Mouse (Mus musculus) A20 (cell line): ENCODE measurements around the gene Pex7.
A peak's percentile ranks its signal among the peaks of the same experiment; 100 is the strongest.

ENCODE experiments used
- DNase-seq: peaks from one replicate; pipeline ENCODE4 v3.0.0-alpha.2; 2011; ENCODE audit warnings: low read depth, low spot score

Gene Pex7

GRCm38 (mm10) chr10:19907246-19907804, at the start of gene Pex7:
Gene Pex7, minus strand, starts transcription at chr10:19907689.
- peak; percentile 97 for DNase-seq

- no peak for DNase-seq
Observed at GRCm38 (mm10) chr10:19956745-19957144, 49.3 kb upstream of the Pex7 start.

DNA sequence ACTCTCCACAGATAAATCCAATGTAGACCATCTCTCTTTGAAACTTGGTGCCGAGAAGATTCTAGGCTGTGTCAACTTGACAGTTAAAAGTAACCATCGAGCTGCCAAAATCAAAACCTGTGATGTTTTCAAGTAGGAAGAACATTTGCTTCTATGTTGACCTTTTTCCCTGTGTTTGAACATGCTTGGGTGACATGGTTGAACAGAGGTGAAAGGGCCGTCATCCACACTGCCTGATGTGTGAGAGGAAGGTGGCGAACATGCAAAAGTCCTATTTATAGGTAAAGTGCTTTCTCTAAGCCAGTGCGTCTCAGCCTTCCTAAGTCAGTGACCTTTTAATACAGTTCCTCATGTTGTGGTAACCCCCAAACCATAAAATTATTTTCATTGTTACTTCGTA, 48.3 kb upstream of the Pex7 start:
- no peak for DNase-seq

GRCm38 (mm10) chr10:19954572-19954971, 47.1 kb upstream of the Pex7 start:
- no peak for DNase-seq

- no peak for DNase-seq
Observed at GRCm38 (mm10) chr10:19953032-19953761, 45.7 kb upstream of the Pex7 start.

GRCm38 (mm10) chr10:19949106-19949505, 41.6 kb upstream of the Pex7 start:
- DNase-seq, result peak; percentile 41

DNA sequence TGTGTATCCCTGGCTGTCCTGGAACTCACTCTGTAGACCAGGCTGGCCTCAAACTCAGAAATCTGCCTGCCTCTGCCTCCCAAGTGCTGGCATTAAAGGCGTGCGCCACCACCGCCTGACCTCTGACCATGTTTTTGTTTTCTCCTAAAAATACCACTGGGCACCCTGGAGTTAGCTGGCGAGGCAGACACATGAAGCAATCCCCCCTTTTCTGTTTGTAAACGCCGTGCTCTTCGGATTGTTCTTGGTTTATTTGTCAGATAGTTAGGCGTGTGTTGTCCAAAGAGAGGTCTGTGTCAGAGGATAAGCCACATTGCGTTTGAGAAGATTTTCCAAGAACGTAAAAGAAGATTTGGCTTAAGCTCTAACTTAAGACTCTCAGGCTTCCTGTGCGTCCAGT, 40.9 kb upstream of the Pex7 start:
- DNase-seq, result no peak

DNA sequence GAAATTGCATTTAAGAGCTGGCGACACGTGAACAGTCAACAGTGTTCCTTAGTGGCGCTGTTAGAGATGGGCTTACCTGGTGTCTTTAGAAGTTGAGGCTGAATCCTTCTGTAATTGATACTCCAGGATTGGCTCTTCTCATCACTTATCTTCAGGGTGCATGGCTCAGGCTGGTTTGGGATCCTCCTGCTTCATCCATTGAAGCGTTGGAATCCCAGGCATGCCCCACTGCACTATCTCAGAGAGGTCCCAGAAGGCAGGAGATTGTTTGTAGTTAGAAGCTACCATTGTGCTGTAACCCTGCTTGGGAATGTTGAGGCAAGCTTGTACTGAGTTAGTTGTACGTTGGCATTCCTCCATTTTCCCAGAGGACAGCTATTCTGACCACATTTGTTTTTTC, 40.4 kb upstream of the Pex7 start:
- no peak for DNase-seq

GRCm38 (mm10) chr10:19947441-19947840, 40.0 kb upstream of the Pex7 start:
- no peak for DNase-seq

DNA sequence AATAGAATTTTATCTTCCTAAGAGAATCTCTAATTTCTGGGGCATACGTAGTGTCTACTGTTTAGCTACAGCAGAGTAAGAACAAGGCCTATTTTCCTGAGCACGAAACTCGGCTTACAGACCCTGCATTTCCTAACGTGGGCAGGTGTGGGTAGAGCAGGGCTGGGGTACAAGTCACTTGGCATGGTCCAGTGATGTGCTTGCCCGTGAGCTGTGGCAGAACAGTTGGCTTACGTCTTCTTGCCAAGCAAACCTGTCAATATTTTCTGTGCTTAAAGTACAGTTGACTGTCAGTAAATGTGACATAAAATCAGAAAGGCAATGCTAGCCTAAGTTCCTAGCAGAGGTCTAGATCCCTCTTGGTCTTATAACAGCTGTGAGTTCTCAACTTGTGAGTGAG, 39.2 kb upstream of the Pex7 start:
- DNase-seq, result no peak

DNA sequence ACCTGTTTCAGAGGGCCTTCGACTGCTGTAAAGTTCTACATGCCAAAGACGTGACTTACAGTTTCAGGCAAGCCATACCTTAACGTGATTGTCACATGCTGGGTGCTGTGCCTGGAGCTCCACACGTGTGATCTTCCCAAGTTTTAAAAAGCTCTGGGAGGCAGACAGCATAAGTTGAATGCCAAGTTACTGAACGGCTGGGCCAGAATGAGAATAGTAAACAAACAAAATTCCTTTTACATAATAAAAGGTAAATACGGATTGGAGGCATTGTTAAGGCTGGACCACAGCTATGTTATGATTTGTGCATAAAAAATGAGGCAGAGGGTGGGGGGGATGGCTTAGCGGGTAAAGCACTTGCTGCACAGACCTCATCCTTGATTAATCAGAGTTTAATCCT, 38.2 kb upstream of the Pex7 start:
- no peak for DNase-seq

DNA sequence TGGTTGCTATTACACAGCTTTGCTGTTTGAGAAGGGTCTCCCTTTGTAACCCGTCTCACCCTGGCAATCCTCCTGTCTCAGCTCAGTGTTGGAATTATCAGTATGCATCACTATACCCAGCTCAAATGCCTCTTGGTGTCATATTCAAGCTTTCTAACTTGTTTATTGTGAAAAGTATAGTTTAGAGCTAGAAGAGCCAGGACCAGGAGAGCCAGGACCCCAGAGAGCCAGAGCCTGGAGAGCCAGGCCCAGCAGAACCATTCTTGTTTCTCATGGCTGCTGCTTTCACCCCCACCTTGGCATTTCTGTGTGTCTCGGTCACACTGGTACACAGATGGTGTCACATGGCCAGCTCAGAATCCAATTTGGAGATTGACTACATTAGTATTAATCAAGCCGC, 35.1 kb upstream of the Pex7 start:
- DNase-seq, result no peak

DNA sequence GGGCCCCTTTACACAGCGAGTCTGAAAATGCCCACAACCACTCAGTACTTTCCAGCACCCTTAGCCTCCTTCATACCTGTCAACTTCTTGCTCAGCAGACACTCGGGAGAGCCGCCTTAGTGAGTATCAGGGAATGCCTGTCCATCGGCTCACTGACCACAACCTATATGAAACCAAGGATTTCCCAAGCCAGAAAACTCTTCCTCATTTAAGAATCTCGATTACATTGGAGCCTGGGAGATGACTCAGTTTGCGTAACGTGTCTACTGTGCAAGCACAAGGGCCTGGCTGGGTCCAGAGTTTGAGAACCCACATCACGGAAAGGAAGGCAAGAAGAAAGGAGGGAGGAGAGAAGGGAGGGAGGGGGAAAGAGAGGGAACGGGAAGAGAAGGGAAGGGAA, 34.4 kb upstream of the Pex7 start:
- no peak for DNase-seq

- DNase-seq, result no peak
Observed at GRCm38 (mm10) chr10:19941063-19941462, 33.6 kb upstream of the Pex7 start.

DNA sequence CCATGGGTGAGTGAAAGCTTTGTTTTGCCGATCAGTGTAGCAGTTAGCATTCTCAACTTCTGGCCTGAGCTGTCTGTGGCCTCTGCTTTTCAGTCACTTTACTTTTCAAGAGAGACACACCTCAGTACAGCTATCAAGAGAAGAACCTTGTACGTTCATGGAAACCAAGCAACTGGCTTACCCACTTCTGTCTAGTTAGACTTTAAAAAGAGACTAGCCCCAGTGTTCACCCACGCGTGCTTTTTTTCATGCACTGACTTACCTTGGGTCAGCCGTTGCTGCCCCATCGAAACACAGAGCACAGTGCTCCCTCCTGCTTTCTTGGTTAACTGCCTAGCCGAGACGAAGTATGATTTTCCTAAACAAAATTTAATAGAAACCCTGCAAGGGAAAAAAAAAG, 33.1 kb upstream of the Pex7 start:
- no peak for DNase-seq

DNA sequence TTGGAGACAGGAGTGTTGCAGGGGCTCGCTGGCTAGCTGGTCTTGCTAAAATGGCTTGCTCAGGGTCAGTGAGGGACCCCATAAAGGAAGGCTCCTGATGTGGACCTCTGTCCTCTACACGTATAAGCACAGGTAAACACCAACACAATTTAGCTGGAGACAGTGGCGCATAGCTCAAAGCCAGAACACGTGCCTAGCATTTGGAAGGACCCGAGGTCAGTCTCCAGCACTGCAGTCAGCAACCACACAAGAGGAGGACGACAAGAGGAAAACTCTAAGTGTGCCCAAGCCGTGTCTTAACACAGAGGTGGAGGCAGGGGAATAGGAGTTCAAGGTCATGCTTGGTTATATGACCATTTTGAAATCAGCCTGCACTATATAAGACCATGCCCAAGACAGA, 32.6 kb upstream of the Pex7 start:
- no peak for DNase-seq

DNA sequence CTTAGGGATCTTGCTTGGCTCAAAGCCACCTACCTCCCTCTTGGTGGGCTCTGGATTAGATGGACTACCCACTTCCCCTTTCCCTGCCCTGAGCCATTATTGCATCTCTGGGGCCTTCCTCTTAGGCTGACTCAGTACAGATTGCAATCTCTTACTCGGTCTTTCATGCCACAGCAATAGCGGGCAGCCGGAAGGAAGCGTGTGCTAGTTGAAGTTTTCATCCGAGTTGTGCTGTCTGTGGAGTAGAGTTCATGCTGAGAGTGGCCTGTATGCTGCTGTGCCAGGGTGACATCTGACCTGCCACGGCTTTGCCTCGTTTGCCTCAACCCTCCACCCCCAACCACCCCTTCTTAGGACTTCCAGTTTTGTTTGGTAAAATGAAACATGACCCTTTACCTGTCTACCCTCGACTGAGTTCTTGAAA, 31.8 kb upstream of the Pex7 start:
- DNase-seq, result peak; percentile 63

GRCm38 (mm10) chr10:19938738-19939137, 31.2 kb upstream of the Pex7 start:
- no peak for DNase-seq

DNA sequence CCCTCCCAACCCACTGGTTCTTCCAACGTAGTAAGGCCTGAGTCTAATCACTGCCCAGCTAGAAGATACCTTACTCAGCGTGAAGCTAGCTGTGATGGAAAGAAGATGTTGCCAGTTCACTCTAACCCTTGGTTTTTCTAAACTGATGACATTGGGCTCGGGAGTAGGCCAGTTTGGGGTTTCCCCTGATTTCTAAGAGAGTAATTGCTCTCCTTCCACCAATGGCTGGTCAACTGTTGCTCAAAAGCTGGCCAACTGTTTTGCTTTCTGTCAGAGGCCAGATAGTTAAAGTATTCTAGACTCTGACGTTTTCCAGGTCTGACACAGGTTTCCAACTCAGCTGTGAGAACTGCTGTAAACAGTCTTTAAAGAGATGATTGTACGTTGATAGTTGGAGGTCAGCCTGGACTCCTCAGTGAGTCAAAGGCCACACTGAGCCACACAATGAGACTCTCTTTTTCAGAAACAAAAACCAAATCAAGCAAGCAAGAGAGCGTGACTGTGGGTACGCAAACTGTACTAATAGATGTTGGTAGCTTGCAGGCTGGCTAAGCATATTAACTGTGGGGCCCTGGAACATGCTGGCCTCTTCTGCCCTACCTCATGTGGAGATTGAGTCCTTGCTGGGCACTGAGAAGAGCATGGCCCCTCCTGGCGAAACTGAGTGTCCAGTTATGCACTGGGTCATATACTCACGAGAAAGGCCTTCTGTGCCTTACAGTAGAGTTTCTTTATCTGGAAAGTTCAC, 29.6 kb upstream of the Pex7 start:
- no peak for DNase-seq

DNA sequence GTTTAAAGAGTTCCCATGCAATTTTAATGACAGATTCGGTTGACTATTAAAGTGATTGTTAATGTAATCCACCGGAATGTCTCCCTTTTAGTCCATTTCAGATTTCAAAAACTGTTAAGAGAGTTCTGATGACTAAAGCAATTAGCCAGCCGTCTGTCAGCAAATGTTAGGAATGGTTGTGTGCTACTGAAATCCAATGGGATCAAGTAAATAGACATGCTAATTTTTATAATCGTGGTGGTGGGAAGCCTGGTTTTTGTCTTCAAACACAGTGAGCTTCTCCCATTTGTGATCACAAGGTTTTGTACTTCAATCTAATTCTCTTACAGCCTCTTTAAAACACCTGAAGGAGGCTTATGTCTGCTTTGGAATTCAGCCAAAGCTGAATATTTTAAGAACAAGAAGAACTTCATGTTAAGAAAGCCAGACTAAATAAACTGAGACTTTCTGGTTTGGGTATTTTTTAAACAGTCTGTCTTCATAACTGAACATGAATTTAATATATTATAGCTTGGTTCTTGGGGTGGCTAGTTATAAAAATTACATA, 28.4 kb upstream of the Pex7 start:
- peak; percentile 14 for DNase-seq

GRCm38 (mm10) chr10:19935295-19935623, 27.8 kb upstream of the Pex7 start:
- DNase-seq, result peak; percentile 79

DNA sequence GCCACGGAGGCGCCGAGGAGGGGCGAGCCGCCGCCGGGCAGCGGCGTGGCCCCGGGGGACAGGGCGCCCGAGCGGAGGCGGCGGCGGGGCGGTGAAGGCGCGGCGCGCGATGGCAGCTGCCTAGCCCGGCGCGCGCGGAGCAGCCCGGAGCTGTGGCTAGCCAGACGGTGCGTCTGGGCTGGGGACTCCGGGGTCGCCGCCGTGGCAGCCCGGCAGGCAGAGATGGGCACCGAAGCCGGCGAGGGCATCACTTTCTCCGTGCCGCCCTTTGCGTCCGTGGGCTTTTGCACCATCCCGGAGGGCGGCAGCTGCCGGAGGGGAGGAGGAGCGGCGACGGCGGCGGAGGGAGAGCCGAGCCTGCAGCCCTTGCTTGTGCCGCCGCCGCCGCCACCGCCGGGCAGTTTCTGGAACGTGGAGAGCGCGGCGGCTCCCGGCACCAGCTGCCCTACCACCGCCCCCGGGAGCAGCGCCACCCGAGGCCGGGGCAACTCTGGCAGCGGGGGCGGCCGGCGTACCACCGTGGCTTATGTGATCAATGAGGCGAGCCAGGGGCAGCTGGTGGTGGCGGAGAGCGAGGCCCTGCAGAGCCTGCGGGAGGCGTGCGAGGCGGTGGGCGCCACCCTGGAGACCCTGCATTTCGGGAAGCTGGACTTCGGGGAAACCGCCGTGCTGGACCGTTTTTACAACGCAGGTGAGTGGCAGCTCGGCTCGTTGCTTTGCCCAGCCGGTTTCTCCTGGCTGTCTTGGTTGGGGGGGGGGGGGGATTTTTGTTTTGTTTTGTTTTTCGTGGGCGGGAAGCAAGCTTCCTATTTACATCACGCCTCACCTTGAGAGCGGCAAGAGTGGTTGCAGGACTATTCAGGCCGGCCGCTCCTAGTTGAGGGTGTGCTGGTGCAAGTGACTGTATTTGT, 27.1 kb upstream of the Pex7 start, which contains the start of gene Map3k5:
Map3k5 (plus strand) TSS at position 89 of the 911 bp plus-strand sequence.
- DNase-seq, result peak; percentile 82
